Mouse (Mus musculus) thymus, adult 2 months (tissue): ENCODE measurements at regions not wholly inside any gene's neighbourhood (a gene's known extent, or its start where the extent isn't known, plus 50 kb on each side); places are given as distances from the start of the nearest gene placed in this dataset.

Source experiments
- CTCF ChIP-seq: fragments of 200-500 bp; IDR thresholded peaks from 2 replicates; pipeline ENCODE4 v1.5.1; 2012; ENCODE audit warnings: mild to moderate bottlenecking, control low read depth, low read length, moderate library complexity, borderline replicate concordance; ENCODE audit not compliant: control insufficient read depth, poor library complexity, insufficient read depth; ENCODE audit errors: extremely low read depth
- POLR2A ChIP-seq: fragments of 200-500 bp; IDR thresholded peaks from 2 replicates; pipeline ENCODE4 v1.6.1; 2012; ENCODE audit warnings: mild to moderate bottlenecking, low read length, control low read depth, moderate library complexity; ENCODE audit not compliant: control insufficient read depth, poor library complexity, insufficient read depth; ENCODE audit errors: extremely low read depth

DNA sequence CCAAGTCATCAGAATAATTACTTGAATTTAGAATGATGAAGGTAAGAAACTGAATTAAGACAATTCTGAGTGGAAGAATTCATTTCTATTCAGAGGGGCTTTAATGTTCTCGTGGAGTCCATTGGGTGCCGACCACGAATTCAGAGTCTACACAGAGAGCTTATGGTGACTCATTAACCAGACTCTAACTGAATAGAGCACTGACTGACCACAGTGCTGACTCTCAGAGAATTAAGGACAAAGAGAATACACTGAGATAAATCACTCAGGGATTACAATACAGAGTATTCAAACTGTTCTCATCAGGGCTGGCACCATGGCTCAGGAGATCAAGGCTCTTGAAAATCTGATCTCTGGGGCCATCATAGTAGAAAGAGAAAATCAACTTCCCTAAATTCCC, 366.7 kb downstream of the Wdr11 start:
- TF ChIP-seq CTCF: no peak
- no peak for TF ChIP-seq POLR2A
